Mouse (Mus musculus) testis, adult 2 months (tissue): ENCODE measurements around the gene Prkcd. TPM values are rescaled to one million over a fixed set of nuclear protein-coding genes. Genes with fewer than 3 reads are reported as not detected.

Experiments used
- H3K27ac ChIP-seq: fragments of 200-500 bp; 2 replicates; pipeline ENCODE4 v1.5.1; 2012; ENCODE audit warnings: low read depth, low read length; ENCODE audit not compliant: control insufficient read depth, insufficient read depth
- H3K27me3 ChIP-seq: fragments of 200-500 bp; 2 replicates; pipeline ENCODE4 v1.6.1; 2012; ENCODE audit warnings: mild to moderate bottlenecking, low read length, moderate library complexity; ENCODE audit not compliant: control insufficient read depth, insufficient read depth
- H3K36me3 ChIP-seq: fragments of 200-500 bp; 2 replicates; pipeline ENCODE4 v1.6.1; 2012; ENCODE audit warnings: mild to moderate bottlenecking, low read length; ENCODE audit not compliant: control insufficient read depth, insufficient read depth
- H3K4me1 ChIP-seq: fragments of 200-500 bp; 2 replicates; pipeline ENCODE4 v1.6.1; 2012; ENCODE audit warnings: low read length; ENCODE audit not compliant: control insufficient read depth, insufficient read depth
- H3K4me3 ChIP-seq: fragments of 200-500 bp; 2 replicates; pipeline ENCODE4 v1.5.1; 2012; ENCODE audit warnings: low read depth, mild to moderate bottlenecking, low read length, moderate library complexity, mixed read lengths; ENCODE audit not compliant: control insufficient read depth
- CTCF ChIP-seq: fragments of 200-500 bp; IDR thresholded peaks from 2 replicates; pipeline ENCODE4 v1.5.1; 2012; ENCODE audit warnings: low read depth, mild to moderate bottlenecking, inconsistent platforms, low read length, moderate library complexity; ENCODE audit not compliant: control insufficient read depth, insufficient read depth, insufficient replicate concordance
- POLR2A ChIP-seq: fragments of 200-500 bp; IDR thresholded peaks from 2 replicates; pipeline ENCODE4 v1.6.1; 2012; ENCODE audit warnings: low read depth, mild to moderate bottlenecking, inconsistent platforms, low read length, moderate library complexity; ENCODE audit not compliant: control insufficient read depth
- polyA plus RNA-seq: library from polyadenylated mRNA; depleted of rRNA; stranded (reverse); fragments of >200 nt; gene quantifications from 2 replicates; pipeline ENCODE4 v1.2.3, GENCODE M21; 2012

The Prkcd gene
- polyA plus RNA-seq, 1 experiment = 240 TPM

DNA sequence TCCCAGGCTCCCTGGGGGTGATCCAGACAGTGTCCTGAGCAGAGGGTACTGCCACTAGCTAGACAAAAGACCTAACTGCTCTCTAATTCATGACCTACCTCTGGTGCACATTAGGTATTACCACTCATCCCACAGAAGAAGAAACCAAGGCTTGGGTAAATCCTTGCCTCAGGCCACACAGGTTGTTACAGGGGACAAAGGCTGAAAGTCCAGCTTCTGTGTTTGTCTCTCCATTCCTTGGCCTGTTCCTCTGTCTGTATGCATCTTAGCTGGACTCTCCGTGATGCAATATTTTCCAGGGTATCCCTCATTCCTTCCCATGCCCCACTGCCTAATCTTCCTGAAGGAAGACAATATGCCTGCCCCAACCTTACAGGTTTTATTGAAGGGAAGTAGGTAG lies 8.4 kb upstream of the Prkcd start:
- H3K4me3 ChIP-seq = no peak overlapping the region
- no peaks in the 10 kb centered on the region for H3K36me3 ChIP-seq
- TF ChIP-seq POLR2A = no peak
- TF ChIP-seq CTCF = no peak
- H3K27me3 ChIP-seq = no peaks in the 10 kb centered on the region
- no peaks in the 10 kb centered on the region for H3K4me1 ChIP-seq
- H3K27ac ChIP-seq = no peak overlapping the region

DNA sequence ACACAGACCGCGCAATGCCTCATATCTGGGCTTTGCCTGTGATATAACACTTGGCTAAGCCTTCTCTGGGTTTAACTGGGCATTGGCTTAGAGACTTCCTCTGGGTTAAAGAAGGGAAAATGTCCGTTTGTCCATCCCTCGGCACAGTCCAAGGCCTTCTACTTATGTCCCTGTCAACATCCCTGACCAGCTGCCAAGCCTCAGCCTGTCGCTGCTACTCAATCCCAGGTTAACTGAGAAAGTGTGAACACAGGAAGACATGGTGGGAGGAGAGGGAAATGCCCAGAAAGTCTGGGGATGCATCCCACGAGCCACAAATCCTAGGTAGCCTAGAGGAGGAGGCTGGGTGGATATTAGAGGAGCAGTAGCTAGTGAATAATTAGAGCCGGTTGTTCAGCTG lies 7.7 kb upstream of the Prkcd start:
- no peak overlapping the region for H3K27ac ChIP-seq
- no peak for TF ChIP-seq POLR2A
- TF ChIP-seq CTCF = no peak
- no peaks in the 10 kb centered on the region for H3K27me3 ChIP-seq
- no peaks in the 10 kb centered on the region for H3K36me3 ChIP-seq
- no peak overlapping the region for H3K4me3 ChIP-seq
- no peaks in the 10 kb centered on the region for H3K4me1 ChIP-seq

DNA sequence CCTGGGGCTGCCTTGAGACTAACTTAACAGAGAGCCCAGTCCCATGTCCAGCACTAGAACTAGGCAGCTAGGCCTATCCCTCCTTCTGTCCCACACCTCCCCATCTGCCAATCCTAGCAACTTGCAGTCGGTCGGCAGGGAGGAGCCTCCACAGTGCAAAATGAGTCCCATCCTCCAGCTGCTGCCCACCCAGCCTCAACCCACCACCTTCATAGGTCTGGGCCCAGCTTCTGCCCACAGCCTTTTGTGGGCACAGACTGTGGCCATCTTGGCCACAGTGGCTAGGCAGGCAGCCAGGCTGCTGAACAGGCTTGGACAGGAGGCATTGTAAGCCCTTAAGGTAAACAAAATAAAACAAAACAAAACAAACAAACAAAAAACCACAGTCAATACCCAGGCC lies 5.8 kb upstream of the Prkcd start:
- Histone ChIP-seq H3K27me3 (no peaks in the 10 kb centered on the region), H3K36me3 (no peaks in the 10 kb centered on the region), H3K4me3 (no peak overlapping the region), H3K27ac (no peak overlapping the region), H3K4me1 (no peaks in the 10 kb centered on the region)
- TF ChIP-seq CTCF = no peak
- no peak for TF ChIP-seq POLR2A

DNA sequence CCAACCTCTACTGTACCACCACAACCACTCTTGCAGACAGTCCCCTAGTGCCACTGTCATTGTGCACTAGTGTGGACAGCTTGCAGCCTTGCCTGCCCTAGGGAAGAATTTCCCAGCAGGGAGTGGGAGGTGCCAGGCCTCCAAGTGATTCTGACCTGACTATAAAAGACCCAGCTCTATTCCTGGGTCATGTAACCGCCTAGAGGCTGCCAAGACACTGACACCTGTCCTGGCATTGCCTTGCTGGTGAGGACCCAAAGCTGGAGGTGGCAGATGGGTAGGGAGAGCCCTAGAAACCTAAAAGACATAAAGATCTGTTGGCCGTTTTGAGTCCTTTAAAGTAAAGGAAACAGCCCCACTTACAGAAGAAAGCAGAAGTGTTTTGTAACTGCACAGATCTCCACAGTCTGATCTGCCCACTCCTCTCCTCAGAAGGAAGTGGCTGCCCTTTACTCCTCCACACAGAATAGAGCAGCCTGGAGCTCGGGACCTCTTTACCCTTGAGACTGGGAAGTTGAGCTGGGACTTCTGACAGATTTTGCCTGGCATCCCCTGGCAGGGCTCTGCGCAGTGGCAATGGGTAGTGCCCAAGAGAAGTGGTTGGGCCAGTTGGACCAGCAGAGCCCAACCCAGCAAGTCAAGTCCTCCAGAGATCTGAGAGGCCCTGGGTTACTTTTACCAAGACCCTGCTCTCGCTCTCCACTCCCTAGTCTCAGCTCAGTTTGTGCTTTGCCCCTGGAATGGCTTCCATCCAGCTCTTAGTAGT lies 5.0 kb upstream of the Prkcd start:
- Histone ChIP-seq H3K4me1 (peaks cover 5% of the 10 kb centered on the region), H3K36me3 (no peaks in the 10 kb centered on the region), H3K27ac (no peak overlapping the region), H3K27me3 (no peaks in the 10 kb centered on the region), H3K4me3 (no peak overlapping the region)
- no peak for TF ChIP-seq POLR2A
- no peak for TF ChIP-seq CTCF

DNA sequence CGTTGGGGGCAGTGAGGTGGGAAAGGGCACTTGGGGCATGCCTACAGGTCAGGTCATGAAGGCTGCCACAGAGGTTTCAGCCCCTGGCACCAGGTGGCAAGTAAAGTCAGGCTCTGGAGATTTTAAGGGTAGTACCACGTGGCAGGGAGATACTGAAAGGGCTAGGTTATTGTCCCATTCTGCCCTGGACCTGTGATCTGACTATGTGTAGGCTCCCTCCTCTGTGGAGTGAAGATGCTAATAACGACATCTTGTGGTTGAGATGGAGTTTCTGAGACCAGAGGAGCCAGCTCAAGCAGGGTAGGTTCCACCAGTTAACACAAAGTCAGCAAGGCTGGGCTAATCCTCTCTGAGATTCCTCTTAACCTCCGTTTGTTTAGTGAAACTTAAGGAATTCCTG lies 3.8 kb upstream of the Prkcd start:
- Histone ChIP-seq H3K27ac (no peak overlapping the region), H3K36me3 (no peaks in the 10 kb centered on the region), H3K4me1 (peaks cover 11% of the 10 kb centered on the region), H3K4me3 (no peak overlapping the region), H3K27me3 (peaks cover 3% of the 10 kb centered on the region; the same call in 1 of the 2 replicates)
- TF ChIP-seq CTCF (no peak), POLR2A (no peak)

DNA sequence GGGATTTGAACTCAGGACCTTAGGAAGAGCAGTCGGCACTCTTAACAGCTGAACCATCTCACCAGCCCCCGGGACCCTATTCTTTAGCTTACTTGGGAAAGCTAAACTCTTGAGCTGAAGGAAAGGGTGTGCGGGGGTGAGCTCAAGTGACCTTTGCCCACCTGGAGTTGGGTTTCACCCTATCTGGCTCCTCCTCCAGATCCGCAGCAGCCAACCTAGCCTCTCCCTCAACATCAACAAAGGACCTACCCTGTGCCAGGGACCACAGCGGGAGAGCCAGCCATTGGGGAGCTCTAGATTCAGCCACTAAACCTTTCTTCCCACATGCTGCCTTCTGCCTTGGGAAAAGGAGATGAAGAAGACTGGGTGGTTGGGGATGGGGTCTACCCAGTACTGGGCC lies 2.2 kb upstream of the Prkcd start:
- no peak overlapping the region for H3K4me3 ChIP-seq
- peaks cover 11% of the 10 kb centered on the region for H3K4me1 ChIP-seq
- H3K27ac ChIP-seq = no peak overlapping the region
- no peaks in the 10 kb centered on the region for H3K36me3 ChIP-seq
- H3K27me3 ChIP-seq = peaks cover 3% of the 10 kb centered on the region; the same call in 1 of the 2 replicates
- no peak for TF ChIP-seq POLR2A
- no peak for TF ChIP-seq CTCF

DNA sequence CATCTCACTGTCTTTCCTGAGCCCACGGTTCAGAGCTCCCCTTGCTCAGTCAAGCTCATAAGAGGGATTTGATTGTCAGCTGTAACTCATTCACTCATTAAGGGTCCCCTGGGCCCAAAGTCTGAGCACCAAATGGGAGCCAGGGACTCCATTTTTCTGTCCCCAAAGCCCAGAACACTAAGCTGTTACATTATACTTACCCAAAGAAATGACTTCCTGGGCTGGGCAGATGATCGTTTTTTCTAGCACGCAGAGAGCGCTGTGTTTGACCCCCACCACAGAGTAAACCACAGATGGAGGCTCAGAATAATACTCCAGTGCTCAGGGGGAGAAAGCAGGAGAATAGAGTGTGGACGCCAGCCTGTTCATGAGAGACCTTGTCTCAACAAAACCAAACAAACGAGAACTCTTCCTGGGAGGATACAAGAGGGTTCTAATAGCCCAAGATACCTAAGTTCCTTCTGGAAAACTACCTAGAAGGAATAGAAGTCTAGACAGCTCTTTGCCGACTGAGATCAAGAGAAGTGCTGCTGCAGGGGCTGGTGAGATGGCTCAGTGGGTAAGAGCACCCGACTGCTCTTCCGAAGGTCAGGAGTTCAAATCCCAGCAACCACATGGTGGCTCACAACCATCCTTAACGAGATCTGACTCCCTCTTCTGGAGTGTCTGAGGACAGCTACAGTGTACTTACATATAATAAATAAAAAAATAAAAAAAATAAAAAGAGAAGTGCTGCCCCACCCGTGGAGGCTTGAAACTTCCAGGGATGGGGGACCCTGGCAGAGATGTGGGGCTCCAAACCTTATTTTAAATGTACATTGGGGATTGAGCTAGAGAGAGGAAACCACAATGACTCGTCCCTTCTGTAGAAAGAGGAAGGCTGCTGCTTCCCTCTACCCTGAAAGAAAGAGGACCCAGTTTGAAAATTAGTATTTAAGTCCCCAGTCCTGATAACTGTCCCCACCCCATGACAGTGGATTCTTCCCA lies 1.0 kb upstream of the Prkcd start:
- H3K36me3 ChIP-seq = no peaks in the 10 kb centered on the region
- H3K4me3 ChIP-seq = peak overlapping the region; percentile 87; the same call in 1 of the 2 replicates
- peaks cover 3% of the 10 kb centered on the region; the same call in 1 of the 2 replicates for H3K27me3 ChIP-seq
- peaks cover 11% of the 10 kb centered on the region for H3K4me1 ChIP-seq
- no peak overlapping the region for H3K27ac ChIP-seq
- TF ChIP-seq POLR2A = no peak
- TF ChIP-seq CTCF = no peak
